ENCODE assay signal across 9 mouse cellular contexts in the genomic region with DNA sequence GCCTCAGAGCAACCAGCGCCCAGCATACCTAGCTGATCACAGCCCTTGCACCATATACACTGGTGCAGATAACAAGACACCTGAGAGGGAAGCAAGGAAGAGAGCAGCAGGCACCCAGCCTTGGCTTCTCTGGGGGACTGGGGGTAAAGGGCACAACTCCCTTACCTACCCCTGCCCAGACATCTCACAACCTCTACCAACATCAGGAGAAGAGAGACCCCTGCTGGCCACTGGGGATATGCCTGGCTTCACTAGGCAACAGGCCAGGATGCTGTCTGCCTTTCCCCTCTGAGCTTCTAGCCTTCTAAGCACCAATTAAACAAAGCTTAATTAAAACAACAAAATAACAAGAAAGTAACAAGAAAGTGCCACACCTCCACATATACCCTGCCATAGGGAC. TPM values are rescaled to one million over a fixed set of nuclear protein-coding genes. Genes with fewer than 3 reads are reported as not detected.
A peak's percentile ranks its signal among the peaks of the same experiment; 100 is the strongest.
DNase-seq lines count a peak whose midpoint lies in the region; ATAC-seq and TF ChIP-seq lines count a peak whose summit lies in the region.
"Had no signal": no experiment of that assay in that cellular context is flagged by ENCODE, and none has a peak within 500 bp of the region (broad histone marks: within the 10 kb centered on the region; RNA-seq: fewer than 3 reads in every experiment).

No protein-coding gene starts in this region.

- H3K9ac ChIP-seq in heart, adult 2 months (ENCODE audit: low read depth, low read length) = no peak overlapping the region
- no peak overlapping the region for H3K9ac ChIP-seq in heart, embryonic 12.5 days
- H3K9ac ChIP-seq in midbrain, embryonic 14.5 days (replicated peaks; ENCODE audit: low read length) = no peak overlapping the region
- H3K9ac ChIP-seq: limb, embryonic 15.5 days had no signal

- no peak overlapping the region for H3K27ac ChIP-seq in heart, adult 2 months
- H3K27ac ChIP-seq in heart, embryonic 12.5 days (ENCODE audit: poor library complexity, severe bottlenecking) = no peak overlapping the region
- H3K27ac ChIP-seq in left cerebral cortex, adult 2 months = no peak overlapping the region
- no peak overlapping the region for H3K27ac ChIP-seq in midbrain, embryonic 14.5 days (replicated peaks; ENCODE audit: low read depth, low read length)
- no peak overlapping the region for H3K27ac ChIP-seq in thymus, adult 2 months (ENCODE audit: control insufficient read depth, insufficient read depth, low read length)
- H3K27ac ChIP-seq: limb, embryonic 15.5 days had no signal

- H3K9me3 ChIP-seq in heart, embryonic 12.5 days (replicated peaks) = no peaks in the 10 kb centered on the region
- H3K9me3 ChIP-seq in midbrain, embryonic 14.5 days (ENCODE audit: control insufficient read depth, low read length) = no peaks in the 10 kb centered on the region
- H3K9me3 ChIP-seq: limb, embryonic 15.5 days had no signal

- H3K4me3 ChIP-seq in heart, adult 2 months = no peak overlapping the region
- no peak overlapping the region for H3K4me3 ChIP-seq in heart, embryonic 12.5 days
- H3K4me3 ChIP-seq in left cerebral cortex, adult 2 months = no peak overlapping the region
- no peak overlapping the region for H3K4me3 ChIP-seq in midbrain, embryonic 14.5 days (replicated peaks; ENCODE audit: low read depth, low read length)
- H3K4me3 ChIP-seq in thymus, adult 2 months (ENCODE audit: control insufficient read depth, insufficient read depth, low read length) = no peak overlapping the region
- H3K4me3 ChIP-seq: limb, embryonic 15.5 days had no signal

- H3K27me3 ChIP-seq in heart, adult 2 months (ENCODE audit: control insufficient read depth, insufficient read depth, low read length) = no peaks in the 10 kb centered on the region
- peaks cover 9% of the 10 kb centered on the region for H3K27me3 ChIP-seq in heart, embryonic 12.5 days (replicated peaks)
- H3K27me3 ChIP-seq in midbrain, embryonic 14.5 days (ENCODE audit: control insufficient read depth, insufficient read depth, low read length) = no peaks in the 10 kb centered on the region
- H3K27me3 ChIP-seq in thymus, adult 2 months (ENCODE audit: control insufficient read depth, insufficient read depth, low read length) = no peaks in the 10 kb centered on the region; the same call in 1 of the 2 replicates
- H3K27me3 ChIP-seq: limb, embryonic 15.5 days had no signal

- H3K4me1 ChIP-seq in heart, adult 2 months (ENCODE audit: control insufficient read depth, insufficient read depth, low read length) = no peaks in the 10 kb centered on the region
- H3K4me1 ChIP-seq in heart, embryonic 12.5 days (replicated peaks) = no peaks in the 10 kb centered on the region
- no peaks in the 10 kb centered on the region for H3K4me1 ChIP-seq in midbrain, embryonic 14.5 days (ENCODE audit: control insufficient read depth, insufficient read depth, low read length)
- peaks cover 28% of the 10 kb centered on the region for H3K4me1 ChIP-seq in thymus, adult 2 months (replicated peaks; ENCODE audit: control insufficient read depth, insufficient read depth, low read length)
- H3K4me1 ChIP-seq: limb, embryonic 15.5 days had no signal

- WGBS in heart, adult 2 months = 100% methylated on average over 1 of the region's 1 CpGs
- WGBS in heart, embryonic 12.5 days = 90% methylated on average over 1 of the region's 1 CpGs
- WGBS in midbrain, embryonic 14.5 days = 95% methylated on average over 1 of the region's 1 CpGs
- 100% methylated on average over 1 of the region's 1 CpGs for WGBS in thymus, adult 2 months

- H3K79me2 ChIP-seq in heart, adult 2 months (replicated peaks; ENCODE audit: control insufficient read depth, insufficient read depth, low read length) = no peaks in the 10 kb centered on the region

- no peak for TF ChIP-seq EP300 in heart, adult 2 months (IDR thresholded peaks at IDR 0.05; ENCODE audit: insufficient read depth, low read depth, low read length)

- no peaks in the 10 kb centered on the region for H3K36me3 ChIP-seq in heart, adult 2 months (ENCODE audit: control insufficient read depth, insufficient read depth, low read length)
- no peaks in the 10 kb centered on the region for H3K36me3 ChIP-seq in heart, embryonic 12.5 days
- H3K36me3 ChIP-seq in midbrain, embryonic 14.5 days (ENCODE audit: control insufficient read depth, insufficient read depth, low read length) = peaks cover 59% of the 10 kb centered on the region
- H3K36me3 ChIP-seq in thymus, adult 2 months (ENCODE audit: control insufficient read depth, insufficient read depth, low read length) = no peaks in the 10 kb centered on the region
- H3K36me3 ChIP-seq: limb, embryonic 15.5 days had no signal

- TF ChIP-seq POLR2A in heart, adult 2 months (IDR thresholded peaks at IDR 0.05; ENCODE audit: insufficient read depth, low read depth, low read length) = no peak
- no peak for TF ChIP-seq POLR2A in thymus, adult 2 months (IDR thresholded peaks at IDR 0.05; ENCODE audit: control insufficient read depth, extremely low read depth, insufficient read depth, low read length, poor library complexity)

- no peak overlapping the region for H3K4me2 ChIP-seq in heart, embryonic 12.5 days
- H3K4me2 ChIP-seq in midbrain, embryonic 14.5 days (ENCODE audit: low read length) = no peak overlapping the region
- H3K4me2 ChIP-seq: limb, embryonic 15.5 days had no signal

- intact Hi-C loops in heart, adult 2 months (cut with DNase I) = loop anchor here (1.0 to 5.0 kb wide), 2 partner anchors 181 to 348 kb away; no protein-coding TSS in a partner anchor
- intact Hi-C loops in left cerebral cortex, adult 2 months (cut with DNase I) = loop anchor here (1.0 to 5.0 kb wide), 3 partner anchors 78 to 348 kb away; no protein-coding TSS in a partner anchor

- DNase-seq in heart, adult 2 months = peak; percentile 25 to 46
- peak; percentile 54 for DNase-seq in R1 (ENCODE audit: low read depth, low spot score)
- peak; percentile 65 to 66 for DNase-seq in cerebellum, postnatal 36 days
- peak; percentile 75 for DNase-seq in heart, postnatal 4 days
- peak; percentile 48 to 65 for DNase-seq in left cerebral cortex, adult 2 months (ENCODE audit: extremely low spot score in 1 of 2, low spot score in 2 of 2)
- peak; percentile 72 for DNase-seq in midbrain, embryonic 14.5 days
- peak; percentile 82 for DNase-seq in thymus, adult 2 months

- no peak for ATAC-seq in heart, embryonic 12.5 days (ENCODE audit: insufficient number of reproducible peaks, low FRiP score)
- ATAC-seq in midbrain, embryonic 14.5 days (ENCODE audit: low FRiP score, low TSS enrichment) = 0 out of 2 replicates have a peak, but pooled peaks have one; percentile 19

- TF ChIP-seq CTCF in heart, adult 2 months (IDR thresholded peaks at IDR 0.05) = peak; percentile 81
- TF ChIP-seq CTCF in left cerebral cortex, adult 2 months (IDR thresholded peaks at IDR 0.05) = peak; percentile 79
- peak; percentile 88; the same call in 1 of the 2 replicates for TF ChIP-seq CTCF in thymus, adult 2 months (IDR thresholded peaks at IDR 0.05; ENCODE audit: borderline replicate concordance, control insufficient read depth, extremely low read depth, insufficient read depth, low read length, poor library complexity)

RNA-seq across cellular contexts. Expression of a gene that starts 7.7 kb away (rescaled TPM):
- under 1 TPM; 0.05 to 0.09 TPM for total RNA-seq in heart, adult 2 months (2021)
- polyA plus RNA-seq in heart, adult 2 months (2012; rRNA removed) = 0.12 and 0.25 TPM in 2 replicates
- polyA plus RNA-seq in heart, embryonic 12.5 days (2016; fragmentation: Nextera tagmentation; extraction: Ambion mirVana) = 0.18 and 0.23 TPM in 2 replicates
- total RNA-seq in heart, postnatal 4 days (2021) = under 1 TPM; 0.21 to 0.27 TPM
- total RNA-seq in left cerebral cortex, adult 2 months (2021) = 10 to 100 TPM; 84.1 to 91.8 TPM
- 12.0 and 15.0 TPM in 2 replicates for polyA plus RNA-seq in midbrain, embryonic 14.5 days (2014; fragmentation: Nextera tagmentation; extraction: Ambion mirVana)
- 12.5 and 13.1 TPM in 2 replicates for polyA plus RNA-seq in thymus, adult 2 months (2012; rRNA removed)

Comparison
In these comparisons a context has a peak if more than half of its experiments do, and no peak if none do; other contexts are left out.
1. RNA of a gene that starts 7.7 kb away (polyA plus RNA-seq): 12.5 to 13.1 TPM in thymus, adult 2 months and 12.0 to 15.0 TPM in midbrain, embryonic 14.5 days; 0.12 to 0.25 TPM in heart, adult 2 months and 0.18 to 0.23 TPM in heart, embryonic 12.5 days; every median in the first group is over 10 times any median in the second.
2. Peak in every context shown above with its lines, with median percentiles within 50 percentile points of each other: DNase-seq and CTCF ChIP-seq.